Mouse (Mus musculus): ENCODE measurements around the gene Ccer1.
A peak's percentile ranks its signal among the peaks of the same experiment; 100 is the strongest.
"Not testable (repeated sequence)": the region's sequence is repeated elsewhere in the genome, so short reads cannot be mapped to it uniquely, and the experiment has no call there.

Gene Ccer1

DNA sequence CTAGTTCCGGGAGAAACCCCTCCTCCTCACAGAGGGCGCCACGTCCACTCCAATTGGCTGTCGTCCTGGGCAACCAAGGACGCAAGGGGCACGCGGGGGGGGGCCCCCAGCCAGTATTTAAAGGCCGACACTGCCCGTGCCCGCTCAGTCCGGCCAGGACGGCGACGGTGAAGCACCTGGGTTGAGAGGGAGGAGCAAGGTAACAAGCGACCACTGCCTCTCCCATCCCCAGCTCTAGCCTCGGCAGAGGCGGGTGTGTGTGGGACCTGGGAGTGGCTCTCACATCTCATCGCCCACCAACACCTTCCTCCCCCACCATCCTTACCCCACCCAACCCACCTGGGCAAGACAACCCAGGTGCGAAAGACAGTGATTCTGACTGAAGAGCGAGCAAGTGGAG lies at the start of gene Ccer1:
Gene Ccer1 (plus strand): TSS at position 147 of the 400 bp plus-strand sequence.
- DNase-seq (ENCODE audit: low read depth, low spot score), result no peak

DNA sequence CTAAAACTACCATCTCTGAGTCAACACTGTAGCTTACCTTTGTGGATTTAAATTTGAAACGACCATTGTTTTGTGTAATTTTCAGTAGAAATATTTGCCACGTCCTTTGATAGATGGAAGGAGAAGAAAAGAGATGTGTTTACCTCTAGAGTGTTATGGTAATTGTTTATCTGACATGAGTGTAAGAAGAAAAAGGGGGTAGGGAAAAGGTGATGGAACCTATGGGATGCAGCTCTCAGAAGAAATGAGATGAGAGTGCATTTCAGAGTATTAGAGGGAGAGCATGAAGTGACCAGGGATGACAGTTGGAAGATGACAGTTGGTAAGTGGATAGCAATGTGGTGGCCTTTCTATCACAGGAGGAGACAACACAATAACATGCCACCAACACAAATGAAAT lies 49.1 kb upstream of the Ccer1 start, which contains the start of gene Epyc:
Gene Epyc (plus strand): TSS at position 301 of the 400 bp plus-strand sequence.
- no peak for DNase-seq (ENCODE audit: low read depth, low spot score)

DNA sequence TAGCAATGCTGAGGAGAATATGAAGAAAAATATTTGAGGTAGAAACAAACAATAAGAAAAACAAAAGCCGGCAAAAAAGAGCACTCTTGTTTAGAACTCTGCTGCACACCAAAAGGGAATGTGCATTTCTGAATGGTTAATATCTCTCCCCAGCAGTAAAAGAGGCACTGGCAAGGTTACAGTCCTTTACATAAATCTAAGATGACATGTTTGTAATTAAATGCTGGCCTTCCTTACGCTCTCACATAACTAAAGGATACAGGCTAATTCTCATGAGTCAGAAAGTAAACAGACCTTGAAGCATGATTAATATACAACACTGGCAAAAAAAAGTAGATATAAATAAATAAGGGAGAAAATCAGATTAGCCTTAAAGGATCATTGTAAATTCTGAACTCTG lies 42.5 kb upstream of the Ccer1 start:
- DNase-seq (ENCODE audit: low read depth, low spot score), result no peak

DNA sequence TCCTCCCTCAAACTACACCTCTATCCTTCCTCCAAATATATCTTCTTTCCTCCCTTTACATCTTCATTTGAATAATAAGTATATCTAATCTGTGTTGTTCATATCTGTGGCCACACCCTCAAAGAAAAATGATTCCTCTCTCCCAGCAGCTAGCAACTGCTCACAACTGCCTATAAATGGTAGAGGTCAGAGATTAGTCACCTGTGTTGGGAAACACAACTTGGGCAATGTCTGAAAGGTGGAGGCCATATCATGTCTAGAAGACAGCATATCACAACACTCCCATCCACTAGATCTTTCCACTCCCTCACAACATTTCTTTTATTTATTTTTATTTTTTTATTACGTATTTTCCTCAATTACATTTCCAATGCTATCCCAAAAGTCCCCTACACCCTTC lies 33.4 kb upstream of the Ccer1 start:
- DNase-seq (ENCODE audit: low read depth, low spot score), result no peak

DNA sequence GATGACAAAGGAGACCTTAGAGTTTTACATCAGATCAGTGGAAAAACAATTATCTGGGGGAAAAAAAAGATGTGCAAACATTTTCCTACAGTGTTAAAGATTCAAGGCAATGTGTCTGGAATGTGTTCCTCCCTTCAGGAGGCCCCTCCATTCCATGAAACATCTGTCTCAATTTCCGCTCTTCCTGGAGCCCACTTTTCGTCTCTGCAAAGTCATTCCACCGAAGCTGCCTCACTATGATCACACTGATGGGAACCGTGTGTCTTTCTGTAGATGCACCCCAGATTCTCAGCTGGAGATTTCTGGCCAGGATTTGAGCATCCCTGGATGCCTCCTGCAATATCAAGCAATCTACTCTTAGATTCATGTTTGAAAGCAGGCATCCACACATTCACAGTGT lies 24.2 kb upstream of the Ccer1 start:
- no peak for DNase-seq (ENCODE audit: low read depth, low spot score)

DNA sequence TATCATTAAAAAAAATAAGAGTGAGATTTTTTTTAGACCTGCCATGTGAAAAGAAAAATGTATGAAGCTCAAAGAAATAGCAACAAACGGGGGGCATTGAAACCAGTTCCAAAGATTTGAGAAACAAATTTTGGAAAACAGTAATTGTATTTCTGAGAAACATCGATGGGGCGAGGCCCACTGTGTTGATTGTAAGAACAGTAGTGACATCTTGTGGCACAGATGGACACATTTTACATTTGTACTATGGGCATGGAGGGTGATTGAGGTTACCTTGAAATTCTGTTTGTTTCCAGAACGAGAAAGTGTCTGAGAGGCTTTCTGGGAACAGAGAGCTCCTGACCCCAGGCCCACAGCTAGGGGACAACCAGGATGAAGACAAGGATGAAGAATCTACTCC lies 22.7 kb upstream of the Ccer1 start:
- DNase-seq (ENCODE audit: low read depth, low spot score), result no peak

DNA sequence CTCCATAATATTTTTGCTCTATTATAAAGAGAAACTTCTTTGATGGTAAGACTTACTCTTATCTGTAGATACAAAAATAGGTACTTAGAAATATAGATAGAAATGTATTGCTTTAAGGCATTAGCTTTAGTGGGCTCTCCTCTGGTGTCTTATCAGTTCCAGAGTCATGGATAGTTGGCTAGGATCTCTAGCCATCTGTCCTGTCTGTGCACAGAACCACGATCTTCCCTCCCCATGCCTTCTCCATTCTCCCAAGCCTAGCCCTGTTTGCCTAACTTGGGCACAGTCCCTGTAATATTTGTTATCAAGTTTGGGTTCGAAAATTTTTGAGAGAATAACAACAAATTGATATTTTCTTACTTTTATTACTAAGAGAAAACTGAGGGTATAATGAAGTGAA lies 19.6 kb upstream of the Ccer1 start:
- DNase-seq (ENCODE audit: low read depth, low spot score), result no peak

DNA sequence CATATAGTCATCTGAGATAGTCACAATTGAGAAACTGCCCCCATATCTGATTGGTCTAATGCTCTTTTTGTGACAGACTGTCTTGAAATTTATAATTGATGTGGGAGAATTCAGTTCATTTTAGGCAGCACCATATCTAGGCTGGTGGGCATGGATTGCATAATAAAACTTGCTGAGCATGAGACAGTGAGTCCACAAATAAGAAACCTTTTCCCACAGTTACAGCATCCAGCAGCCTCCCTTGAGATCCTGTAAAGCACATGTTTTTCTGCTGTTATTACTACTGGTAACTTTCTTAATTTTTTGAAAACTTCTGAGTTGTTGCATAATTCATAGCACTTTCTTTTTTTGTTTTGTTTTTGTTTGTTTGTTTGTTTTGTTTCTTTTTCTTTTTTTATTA lies 9.9 kb upstream of the Ccer1 start:
- no peak for DNase-seq (ENCODE audit: low read depth, low spot score)

DNA sequence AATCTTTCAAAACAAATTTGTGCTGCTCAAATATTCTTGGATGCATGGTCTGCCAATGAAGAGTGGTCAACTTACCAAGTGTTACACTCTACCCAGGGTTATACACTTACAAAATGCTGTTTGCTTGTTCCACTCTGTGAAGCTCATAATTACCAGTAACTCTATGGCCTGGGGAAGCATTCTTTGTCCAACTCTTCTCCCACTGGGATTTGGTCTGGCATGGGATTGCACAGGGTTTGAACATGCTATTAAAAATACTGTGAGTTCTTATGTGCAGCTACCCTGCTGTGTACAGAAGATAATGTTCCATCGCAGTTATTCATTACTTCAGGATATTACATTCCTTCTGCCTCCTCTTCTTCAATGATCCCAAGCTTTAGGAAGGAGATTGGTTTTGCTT lies 5.7 kb upstream of the Ccer1 start:
- DNase-seq (ENCODE audit: low read depth, low spot score), result no peak

DNA sequence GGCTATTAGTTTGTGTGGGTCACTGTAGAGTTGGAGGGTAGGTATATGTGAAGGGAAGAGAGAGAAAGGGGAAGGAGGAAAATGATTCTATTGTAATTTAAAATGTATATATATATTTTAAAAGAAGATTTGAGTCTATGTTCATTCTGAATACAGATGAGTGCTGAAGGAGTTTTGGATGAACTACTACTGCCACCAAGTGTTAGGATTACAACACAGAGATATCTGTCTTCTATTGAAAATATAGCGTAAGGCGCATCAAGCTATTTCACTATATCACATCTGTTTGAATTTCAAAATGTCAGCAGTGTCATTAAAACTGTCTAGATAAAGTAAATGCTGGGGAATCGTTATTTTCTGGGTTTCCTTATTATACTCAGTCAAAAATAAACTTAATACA lies 3.4 kb upstream of the Ccer1 start:
- DNase-seq (ENCODE audit: low read depth, low spot score), result no peak

DNA sequence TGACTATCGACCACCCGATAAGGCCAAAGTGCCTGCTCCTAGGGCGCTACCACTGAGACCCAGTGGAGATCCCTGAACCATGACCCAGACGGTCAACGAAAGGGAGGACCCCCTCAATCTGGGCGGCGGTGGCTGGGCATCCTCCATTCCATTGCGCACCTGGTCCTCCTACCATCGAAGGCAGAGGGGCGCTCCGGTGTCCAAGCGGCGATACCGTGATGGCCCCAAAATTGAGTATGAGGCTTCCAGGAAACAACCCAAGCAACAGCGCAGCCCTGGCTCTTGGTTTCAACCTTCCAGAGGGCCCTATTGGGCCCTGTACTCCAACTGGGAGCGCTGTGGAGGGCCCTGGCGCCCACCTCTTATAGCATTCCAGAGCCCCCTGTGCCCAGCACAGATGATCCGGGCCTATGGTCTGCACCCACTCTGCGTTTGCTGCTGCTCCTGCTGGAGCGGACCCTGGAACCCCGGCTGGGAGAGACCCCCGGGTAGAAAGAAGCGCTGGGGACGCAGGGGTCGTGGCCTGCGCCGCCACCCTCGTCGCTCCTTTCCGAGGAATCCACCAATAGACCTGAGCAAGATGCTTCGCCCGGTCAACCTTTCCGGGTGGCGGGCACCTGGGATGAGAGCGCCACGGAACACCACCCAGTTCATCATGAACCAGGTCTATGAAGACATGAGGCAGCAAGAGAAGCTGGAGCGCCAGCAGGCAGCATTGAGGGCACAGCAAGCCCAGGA lies 708 bp downstream of the Ccer1 start:
- no peak for DNase-seq (ENCODE audit: low read depth, low spot score)

DNA sequence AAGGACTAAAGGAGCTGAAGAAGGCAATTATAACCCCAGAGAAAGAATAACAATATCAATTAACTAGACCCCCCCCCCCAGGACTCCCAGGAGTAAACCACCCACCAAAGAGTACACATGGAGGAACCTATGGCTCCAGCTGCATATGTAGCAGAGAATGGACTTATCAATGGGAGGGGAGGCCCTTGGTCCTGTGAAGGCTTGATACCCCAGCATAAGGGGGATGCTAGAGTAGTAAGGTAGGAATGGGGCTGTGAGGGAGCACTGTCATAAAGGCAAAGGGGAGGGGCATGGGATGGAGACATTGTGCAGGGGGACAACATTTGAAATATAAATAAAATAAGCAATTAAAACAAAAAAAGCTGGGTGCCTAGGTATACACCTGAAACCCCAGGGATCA lies 9.5 kb downstream of the Ccer1 start:
- DNase-seq (ENCODE audit: low read depth, low spot score), result no peak

DNA sequence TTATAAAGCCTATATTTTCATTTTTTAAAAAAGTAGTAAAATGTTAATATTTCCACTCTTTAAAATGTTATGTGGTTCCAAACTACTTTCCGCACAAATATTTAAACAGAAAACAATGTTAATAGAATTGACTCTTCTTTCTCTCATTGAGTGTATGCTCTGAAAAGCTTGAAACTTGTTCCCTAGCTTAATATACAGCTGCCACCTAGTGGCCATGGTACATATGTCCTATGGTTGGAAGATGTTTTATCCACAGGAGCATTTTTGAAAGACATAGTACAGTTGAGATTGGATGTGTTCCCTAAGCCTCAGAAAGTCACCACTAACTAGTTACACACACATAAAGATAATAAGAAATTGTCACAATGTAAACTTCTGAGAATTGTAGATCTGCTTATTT lies 11.7 kb downstream of the Ccer1 start:
- peak; percentile 10 for DNase-seq (ENCODE audit: low read depth, low spot score)

DNA sequence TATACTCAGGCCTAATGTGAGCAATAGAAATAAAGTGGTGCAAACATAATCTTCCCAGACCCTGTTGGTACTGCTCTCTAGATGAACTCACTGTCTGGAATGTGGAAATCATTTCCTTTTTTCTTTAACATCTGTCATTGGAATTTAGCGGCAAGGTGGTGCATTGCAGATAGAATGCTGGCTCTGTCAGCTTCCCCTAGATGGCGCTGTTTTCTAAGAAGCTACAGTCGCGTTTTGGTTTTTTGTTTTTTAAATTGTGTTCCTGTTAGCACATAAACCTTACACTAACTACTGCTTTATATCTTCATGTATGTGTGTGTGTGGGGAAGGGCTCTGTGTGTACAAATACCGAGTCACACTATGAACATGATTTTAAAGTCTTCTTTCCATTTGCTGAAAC lies 19.8 kb downstream of the Ccer1 start:
- DNase-seq (ENCODE audit: low read depth, low spot score), result peak; percentile 29

DNA sequence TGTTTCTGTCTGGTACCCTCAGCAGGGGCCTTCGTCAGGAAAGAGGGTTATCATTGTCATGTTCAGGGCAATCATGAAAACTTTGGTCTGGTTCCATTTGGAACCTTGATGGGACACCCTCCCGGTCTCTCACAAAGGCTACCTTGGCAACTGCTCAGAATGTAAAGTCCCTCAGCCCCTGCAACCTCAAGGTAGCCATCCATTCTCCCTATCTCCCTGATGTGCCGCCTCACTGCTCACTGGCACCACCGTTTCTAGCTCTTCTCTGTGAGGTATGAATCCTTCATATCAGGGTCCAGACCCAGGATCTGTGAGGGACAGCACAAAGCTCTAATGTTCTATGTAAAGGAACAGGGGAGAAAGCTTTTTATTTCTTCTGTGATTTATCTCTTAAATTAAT lies 21.7 kb downstream of the Ccer1 start:
- DNase-seq (ENCODE audit: low read depth, low spot score), result no peak

DNA sequence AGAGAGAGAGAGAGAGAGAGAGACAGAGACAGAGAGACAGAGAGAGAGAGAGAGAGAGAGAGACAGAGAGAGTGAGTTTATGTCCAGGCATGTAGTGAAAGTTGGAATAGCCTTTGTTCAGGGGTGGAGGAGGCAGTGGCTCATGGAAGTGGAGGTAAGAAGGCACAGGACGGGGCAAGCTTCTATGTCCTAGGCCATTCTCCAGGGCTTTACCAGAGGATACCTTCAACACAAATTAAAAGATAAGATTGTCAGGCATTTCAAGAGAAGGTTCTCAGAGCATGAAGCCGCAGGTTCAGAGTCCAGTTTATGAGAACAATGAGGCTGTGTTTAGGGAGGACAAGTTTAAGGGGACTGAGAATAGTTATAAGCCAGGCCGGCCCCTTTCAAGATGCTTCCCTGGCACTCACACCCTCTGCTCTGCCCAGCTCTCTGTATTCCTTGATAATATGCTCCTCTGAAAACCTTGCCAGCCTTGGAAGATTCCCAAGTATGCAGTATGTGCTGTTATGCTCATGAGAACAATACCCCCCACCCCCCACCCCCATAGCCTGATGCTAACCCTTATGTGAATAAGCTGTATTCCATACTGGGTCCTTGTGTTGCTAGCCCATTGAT lies 22.5 kb downstream of the Ccer1 start:
- no peak for DNase-seq (ENCODE audit: low read depth, low spot score)

DNA sequence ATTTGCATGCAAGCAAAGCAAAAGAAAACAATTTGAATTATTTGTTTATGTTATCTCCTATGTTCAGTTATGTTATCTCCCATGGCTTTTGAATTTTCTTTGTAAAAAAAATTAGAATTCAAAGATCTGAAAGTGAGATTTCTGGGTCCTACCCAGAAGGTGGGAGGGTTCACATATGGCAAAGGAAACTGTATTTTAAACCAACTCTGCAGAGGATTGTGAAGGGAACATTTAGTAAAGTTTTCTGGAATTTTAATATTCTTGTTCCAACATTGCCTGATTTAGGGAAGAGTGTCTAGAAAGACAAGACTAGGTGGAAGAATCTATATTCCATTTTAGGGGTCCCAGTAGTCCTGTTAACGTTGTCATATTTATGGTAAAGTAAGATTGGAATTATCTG lies 24.4 kb downstream of the Ccer1 start:
- DNase-seq (ENCODE audit: low read depth, low spot score), result no peak

DNA sequence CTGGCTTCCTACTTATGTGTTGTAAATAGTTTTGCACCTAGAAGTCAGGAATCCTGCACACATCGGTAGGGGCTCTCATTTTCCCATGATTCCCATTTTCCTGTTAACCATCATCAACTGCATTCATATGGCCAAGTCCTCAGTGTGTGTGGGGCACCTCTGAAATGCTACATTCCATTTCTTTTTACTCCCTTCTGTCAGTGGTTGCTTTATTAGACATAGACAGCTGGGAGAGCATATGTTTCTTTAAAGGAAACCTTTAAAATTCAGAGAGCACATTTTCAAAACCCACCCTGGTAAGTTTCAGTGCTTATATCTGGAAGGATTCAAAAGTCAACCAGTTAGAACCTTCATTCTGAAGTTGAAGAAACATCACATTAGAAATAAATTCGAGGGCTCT lies 25.2 kb downstream of the Ccer1 start:
- no peak for DNase-seq (ENCODE audit: low read depth, low spot score)

DNA sequence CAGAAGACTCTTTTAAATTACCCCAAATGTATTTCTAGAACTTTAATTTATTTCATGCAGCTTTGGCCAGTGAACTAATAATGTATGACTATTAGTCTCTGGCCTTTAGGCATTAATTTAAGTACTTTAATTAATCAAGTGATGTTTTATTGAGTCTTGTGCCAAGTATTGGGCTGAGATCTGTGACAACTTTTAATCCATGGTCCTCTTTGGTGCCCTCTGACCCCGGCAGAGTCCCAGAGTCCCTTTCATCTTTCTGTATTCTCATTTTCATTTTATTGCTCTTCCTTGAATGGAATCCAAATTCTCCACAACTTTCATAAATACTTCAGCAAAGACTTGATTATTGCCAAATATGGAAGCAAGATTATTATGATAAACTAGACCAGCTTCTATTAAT lies 27.8 kb downstream of the Ccer1 start:
- no peak for DNase-seq (ENCODE audit: low read depth, low spot score)

DNA sequence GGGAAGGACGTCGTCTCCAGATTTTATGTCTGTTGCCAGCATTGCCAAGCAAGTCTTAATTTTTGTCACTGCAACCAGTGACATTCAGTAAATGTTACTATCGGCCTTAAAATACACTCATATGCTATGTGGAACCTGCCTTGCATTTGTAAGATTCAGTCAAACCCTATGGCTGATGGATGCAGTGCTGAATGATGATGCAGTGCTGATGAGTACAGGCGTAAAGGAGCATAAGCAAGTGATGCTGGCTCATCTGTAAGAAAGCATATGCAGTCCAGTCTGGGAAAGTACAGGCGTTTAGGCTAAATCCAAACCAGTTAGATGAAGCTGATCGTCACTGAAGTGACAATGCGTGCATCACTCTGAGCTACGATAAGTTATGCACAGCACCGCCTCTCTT lies 29.9 kb downstream of the Ccer1 start:
- DNase-seq (ENCODE audit: low read depth, low spot score), result no peak

DNA sequence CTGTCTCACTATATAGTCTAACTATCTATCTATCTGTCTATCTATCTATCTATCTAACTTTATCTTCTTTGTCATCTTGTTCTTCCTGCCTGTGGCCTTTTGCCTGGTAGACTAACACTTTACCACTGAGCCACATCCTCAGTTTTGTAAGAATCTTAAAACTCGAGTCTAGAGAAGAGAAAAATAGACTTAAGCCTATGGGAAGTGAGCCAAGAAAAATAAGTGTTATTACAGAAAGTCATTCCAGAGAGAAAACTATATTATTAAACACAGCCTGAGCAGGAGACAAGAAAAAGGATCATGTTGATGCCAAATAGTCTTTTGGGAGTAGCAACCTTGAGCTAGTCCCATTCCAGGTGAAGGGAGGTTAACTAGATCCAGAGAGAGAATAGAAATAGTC lies 33.1 kb downstream of the Ccer1 start:
- DNase-seq (ENCODE audit: low read depth, low spot score), result no peak

DNA sequence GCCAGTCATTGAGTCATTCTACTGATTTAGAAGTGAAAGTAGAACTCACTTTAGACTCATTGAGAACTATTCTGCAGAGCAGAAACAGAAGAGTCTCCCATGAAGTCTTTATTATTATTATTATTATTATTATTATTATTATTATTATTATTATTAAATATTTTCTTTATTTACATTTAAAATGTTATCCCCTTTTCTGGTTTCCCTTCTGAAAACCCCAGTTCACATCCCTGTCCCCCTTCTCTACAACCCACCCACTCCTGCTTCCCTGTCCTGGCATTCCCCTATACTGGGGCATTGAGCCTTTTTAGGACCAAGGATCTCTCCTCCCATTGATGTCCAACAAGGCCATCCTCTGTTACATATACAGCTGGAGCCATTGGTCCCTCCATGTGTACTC lies 33.8 kb downstream of the Ccer1 start, which contains the start of gene C030005K15Rik:
Gene C030005K15Rik (minus strand): TSS at position 101 of the 400 bp plus-strand sequence.
- not testable (repeated sequence) for DNase-seq (ENCODE audit: low read depth, low spot score)
